Mouse (Mus musculus) forebrain, embryonic 15.5 days (tissue): Measurements from ENCODE around the gene Prepl. TPM values are rescaled to one million over a fixed set of nuclear protein-coding genes. Genes with fewer than 3 reads are reported as not detected.

Experiments
- ATAC-seq: fragments of 200-750 bp; cut with Nextera tagmentation; replicated peaks from 2 replicates; pipeline ENCODE4 v1.8.0; 2017; ENCODE audit warnings: mild to moderate bottlenecking, moderate TSS enrichment, moderate library complexity
- H3K27ac ChIP-seq: fragments of 300-500 bp; sonication (generic); replicated peaks from 2 replicates; pipeline ENCODE4 v1.5.1; 2015; ENCODE audit warnings: mild to moderate bottlenecking, inconsistent platforms
- H3K27me3 ChIP-seq: fragments of 300-500 bp; sonication (generic); 2 replicates; pipeline ENCODE4 v1.6.1; 2015; ENCODE audit warnings: inconsistent platforms
- H3K36me3 ChIP-seq: fragments of 300-500 bp; sonication (generic); 2 replicates; pipeline ENCODE4 v1.6.1; 2015; ENCODE audit warnings: mild to moderate bottlenecking, inconsistent platforms
- H3K4me1 ChIP-seq: fragments of 300-500 bp; sonication (generic); 2 replicates; pipeline ENCODE4 v1.6.1; 2015; ENCODE audit warnings: inconsistent platforms
- H3K4me2 ChIP-seq: fragments of 300-500 bp; sonication (generic); replicated peaks from 2 replicates; pipeline ENCODE4 v1.6.1; 2015; ENCODE audit warnings: mild to moderate bottlenecking, inconsistent platforms
- H3K4me3 ChIP-seq: fragments of 300-500 bp; sonication (generic); 2 replicates; pipeline ENCODE4 v1.5.1; 2015; ENCODE audit warnings: mild to moderate bottlenecking, inconsistent platforms
- H3K9ac ChIP-seq: fragments of 300-500 bp; sonication (generic); replicated peaks from 2 replicates; pipeline ENCODE4 v1.6.1; 2015; ENCODE audit warnings: mild to moderate bottlenecking, inconsistent platforms
- H3K9me3 ChIP-seq: fragments of 300-500 bp; sonication (generic); 2 replicates; pipeline ENCODE4 v1.6.1; 2016; ENCODE audit warnings: inconsistent platforms
- WGBS: fragments of 180-500 bp; shearing (Covaris S2); methylation state at CpG from one replicate; pipeline ENCODE4 v1.1.7; 2015; ENCODE audit warnings: mixed read lengths; 5-methylcytosine and 5-hydroxymethylcytosine counted together
- polyA plus RNA-seq: library from polyadenylated mRNA; unstranded; fragments of >200 nt; fragmentation: Nextera tagmentation; extraction: Ambion mirVana; gene quantifications from 2 replicates; pipeline ENCODE4 v1.2.1, GENCODE M21; 2015

The Prepl gene
- polyA plus RNA-seq, 1 experiment from 2014 or later, result 62.0 TPM

GRCm38 (mm10) chr17:85089011-85089410 is 1.0 kb downstream of the Prepl start:
- Histone ChIP-seq H3K36me3 (no peaks in the 10 kb centered on the region), H3K27me3 (no peaks in the 10 kb centered on the region), H3K9ac (peak overlapping the region; percentile 88), H3K4me3 (peak overlapping the region; percentile 100), H3K27ac (no peak overlapping the region), H3K4me2 (peak overlapping the region; percentile 94), H3K9me3 (no peaks in the 10 kb centered on the region), H3K4me1 (peaks cover 24% of the 10 kb centered on the region)
- 42% methylated on average over 6 of the region's 6 CpGs for WGBS
- no peak for ATAC-seq

- H3K4me3 ChIP-seq, result no peak overlapping the region
- H3K36me3 ChIP-seq, result no peaks in the 10 kb centered on the region
- H3K9ac ChIP-seq, result no peak overlapping the region
- no peak overlapping the region for H3K27ac ChIP-seq
- ATAC-seq, result no peak
- H3K4me1 ChIP-seq, result peaks cover 24% of the 10 kb centered on the region
- no peaks in the 10 kb centered on the region for H3K9me3 ChIP-seq
- 88% methylated on average over 11 of the region's 11 CpGs for WGBS
- no peak overlapping the region for H3K4me2 ChIP-seq
- H3K27me3 ChIP-seq, result no peaks in the 10 kb centered on the region
These were observed 1.6 kb downstream of the Prepl start for GRCm38 (mm10) chr17:85088401-85088800.

- no peak for ATAC-seq
- H3K27me3 ChIP-seq, result no peaks in the 10 kb centered on the region
These were observed 2.5 kb downstream of the Prepl start for GRCm38 (mm10) chr17:85087591-85087990.

DNA sequence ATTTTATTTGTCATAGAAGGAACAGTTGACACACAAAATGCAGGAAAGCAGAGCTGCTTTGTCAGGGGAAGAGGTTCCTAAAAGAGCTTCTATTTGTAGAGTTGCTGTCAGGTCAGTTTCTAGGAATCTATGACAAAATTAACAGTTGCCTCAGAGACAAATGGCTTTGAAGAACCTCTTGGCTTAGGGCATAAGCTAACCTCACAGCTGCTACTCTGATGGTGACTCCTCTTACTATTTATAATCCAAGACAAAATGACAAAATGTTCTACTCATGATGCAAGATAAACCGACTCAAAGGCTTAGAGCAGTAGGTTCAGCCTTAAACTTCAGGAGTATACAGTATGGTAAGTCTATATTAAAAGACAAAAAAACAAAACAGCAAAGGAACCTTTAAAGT is 3.5 kb downstream of the Prepl start:
- Histone ChIP-seq H3K9ac (no peak overlapping the region), H3K36me3 (peaks cover under 1% of the 10 kb centered on the region; the same call in 1 of the 2 replicates), H3K27ac (no peak overlapping the region), H3K4me1 (peaks cover 23% of the 10 kb centered on the region), H3K4me2 (no peak overlapping the region), H3K4me3 (no peak overlapping the region), H3K27me3 (no peaks in the 10 kb centered on the region), H3K9me3 (no peaks in the 10 kb centered on the region)
- no peak for ATAC-seq
- WGBS, result 97% methylated on average over 1 of the region's 1 CpGs

More at GRCm38 (mm10) chr17:85087591-85087990, 2.5 kb downstream of the Prepl start:
- Histone ChIP-seq H3K9ac (no peak overlapping the region), H3K36me3 (no peaks in the 10 kb centered on the region), H3K4me1 (peaks cover 24% of the 10 kb centered on the region), H3K9me3 (no peaks in the 10 kb centered on the region), H3K4me3 (no peak overlapping the region), H3K27ac (no peak overlapping the region), H3K4me2 (no peak overlapping the region)
- 85% methylated on average over 5 of the region's 5 CpGs for WGBS

DNA sequence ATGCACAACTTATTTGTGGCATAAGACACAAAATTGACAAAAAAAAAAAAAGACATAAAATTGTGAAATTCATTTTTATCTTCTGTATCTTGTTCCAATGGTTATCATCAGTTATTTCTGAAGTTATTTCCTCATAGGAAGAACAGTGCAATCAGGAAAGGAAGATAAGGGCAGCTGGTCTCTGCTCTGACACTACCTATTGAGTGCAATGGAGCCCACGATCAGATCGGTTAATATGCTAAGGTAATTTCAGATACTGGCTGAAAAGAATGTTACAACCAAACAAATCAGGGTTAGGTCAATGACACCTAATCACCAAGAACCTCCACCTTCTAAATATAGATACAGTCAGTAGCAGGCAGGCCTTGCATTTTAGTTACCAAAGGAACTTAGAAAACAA is 4.7 kb downstream of the Prepl start:
- Histone ChIP-seq H3K4me3 (no peak overlapping the region), H3K27me3 (no peaks in the 10 kb centered on the region), H3K27ac (no peak overlapping the region), H3K9ac (no peak overlapping the region), H3K9me3 (no peaks in the 10 kb centered on the region), H3K4me2 (no peak overlapping the region), H3K36me3 (peaks cover 10% of the 10 kb centered on the region), H3K4me1 (peaks cover 17% of the 10 kb centered on the region)
- no peak for ATAC-seq
- 94% methylated on average over 2 of the region's 2 CpGs for WGBS

DNA sequence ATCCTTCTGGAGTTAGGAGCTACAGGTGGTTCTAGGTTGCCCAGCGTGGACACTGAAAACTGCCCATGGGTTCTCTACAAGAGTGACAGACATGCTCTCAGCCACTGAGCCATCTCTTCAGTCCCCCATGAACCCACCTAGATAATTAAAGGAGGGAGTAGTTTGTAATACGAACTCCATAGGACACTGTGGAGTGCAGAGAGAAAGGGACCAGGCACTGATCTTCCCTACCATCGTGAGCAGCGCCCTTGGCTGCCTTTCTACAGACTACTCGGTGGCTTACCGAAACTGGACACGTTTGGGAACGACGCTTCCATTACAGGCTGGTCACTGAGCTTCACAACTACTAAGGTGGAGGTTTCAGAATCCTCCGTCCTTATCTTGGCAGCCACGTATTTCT is 9.3 kb downstream of the Prepl start:
- 97% methylated on average over 11 of the region's 11 CpGs for WGBS
- Histone ChIP-seq H3K27me3 (no peaks in the 10 kb centered on the region), H3K9ac (no peak overlapping the region), H3K4me1 (no peaks in the 10 kb centered on the region), H3K27ac (no peak overlapping the region), H3K4me3 (no peak overlapping the region), H3K4me2 (no peak overlapping the region), H3K36me3 (peaks cover 43% of the 10 kb centered on the region), H3K9me3 (no peaks in the 10 kb centered on the region)
- no peak for ATAC-seq

GRCm38 (mm10) chr17:85079276-85079675 is 10.8 kb downstream of the Prepl start:
- peaks cover 48% of the 10 kb centered on the region for H3K36me3 ChIP-seq
- H3K27me3 ChIP-seq, result no peaks in the 10 kb centered on the region
- no peak overlapping the region for H3K27ac ChIP-seq
- H3K4me2 ChIP-seq, result no peak overlapping the region
- H3K4me3 ChIP-seq, result no peak overlapping the region
- 79% methylated on average over 3 of the region's 3 CpGs for WGBS
- H3K9me3 ChIP-seq, result no peaks in the 10 kb centered on the region
- no peak overlapping the region for H3K9ac ChIP-seq
- ATAC-seq, result no peak
- H3K4me1 ChIP-seq, result no peaks in the 10 kb centered on the region

GRCm38 (mm10) chr17:85074083-85074482 is 16.0 kb downstream of the Prepl start:
- ATAC-seq, result no peak

DNA sequence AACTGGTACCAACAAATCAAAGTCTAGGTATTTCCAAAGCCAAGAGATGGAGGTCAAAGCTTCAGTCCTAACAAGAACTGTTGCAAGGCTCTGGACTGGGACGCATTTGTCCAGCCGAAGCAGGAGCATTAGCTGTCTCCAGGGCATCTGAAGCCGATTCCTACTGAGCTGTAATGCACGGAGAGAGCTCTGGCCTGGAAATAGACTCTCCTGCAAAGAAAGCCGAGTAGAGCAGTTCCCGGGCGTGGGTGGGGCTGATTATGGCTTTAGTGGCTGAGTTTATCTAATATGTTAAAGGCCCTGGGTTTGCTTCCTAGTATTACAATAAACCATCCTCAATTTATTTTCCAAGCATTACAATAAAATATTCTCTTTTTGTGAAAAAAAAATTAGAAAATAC is 16.8 kb downstream of the Prepl start:
- peaks cover 10% of the 10 kb centered on the region; the same call in 1 of the 2 replicates for H3K4me1 ChIP-seq
- H3K4me3 ChIP-seq, result no peak overlapping the region
- H3K36me3 ChIP-seq, result peaks cover 52% of the 10 kb centered on the region
- H3K27ac ChIP-seq, result no peak overlapping the region
- no peaks in the 10 kb centered on the region for H3K9me3 ChIP-seq
- H3K27me3 ChIP-seq, result no peaks in the 10 kb centered on the region
- no peak overlapping the region for H3K9ac ChIP-seq
- no peak overlapping the region for H3K4me2 ChIP-seq
- ATAC-seq, result 0 out of 2 replicates have a peak, but pooled peaks have one; percentile 4
- 31% methylated on average over 7 of the region's 7 CpGs for WGBS

More at GRCm38 (mm10) chr17:85074083-85074482, 16.0 kb downstream of the Prepl start:
- Histone ChIP-seq H3K4me1 (peaks cover 10% of the 10 kb centered on the region; the same call in 1 of the 2 replicates), H3K27ac (no peak overlapping the region), H3K36me3 (peaks cover 54% of the 10 kb centered on the region), H3K4me2 (no peak overlapping the region), H3K4me3 (no peak overlapping the region), H3K27me3 (no peaks in the 10 kb centered on the region), H3K9me3 (no peaks in the 10 kb centered on the region), H3K9ac (no peak overlapping the region)
- 90% methylated on average over 4 of the region's 4 CpGs for WGBS

- peaks cover 47% of the 10 kb centered on the region for H3K36me3 ChIP-seq
- peaks cover 10% of the 10 kb centered on the region; the same call in 1 of the 2 replicates for H3K4me1 ChIP-seq
- no peaks in the 10 kb centered on the region for H3K27me3 ChIP-seq
- no peak overlapping the region for H3K9ac ChIP-seq
- ATAC-seq, result 0 out of 2 replicates have a peak, but pooled peaks have one; percentile 32
- H3K4me3 ChIP-seq, result no peak overlapping the region
- H3K4me2 ChIP-seq, result no peak overlapping the region
- H3K27ac ChIP-seq, result 0 out of 2 replicates have a peak overlapping the region, but pooled peaks have one; percentile 20
- H3K9me3 ChIP-seq, result no peaks in the 10 kb centered on the region
- WGBS, result 10% methylated on average over 11 of the region's 11 CpGs
These were observed 17.7 kb downstream of the Prepl start for GRCm38 (mm10) chr17:85072383-85072782.

- no peak overlapping the region for H3K9ac ChIP-seq
- H3K4me2 ChIP-seq, result no peak overlapping the region
- ATAC-seq, result no peak
- H3K4me1 ChIP-seq, result peaks cover 10% of the 10 kb centered on the region; the same call in 1 of the 2 replicates
- no peak overlapping the region for H3K4me3 ChIP-seq
- 86% methylated on average over 8 of the region's 8 CpGs for WGBS
- no peak overlapping the region for H3K27ac ChIP-seq
- peaks cover 42% of the 10 kb centered on the region for H3K36me3 ChIP-seq
- no peaks in the 10 kb centered on the region for H3K9me3 ChIP-seq
- H3K27me3 ChIP-seq, result no peaks in the 10 kb centered on the region
These were observed 18.8 kb downstream of the Prepl start for GRCm38 (mm10) chr17:85071088-85071775.

- ATAC-seq, result no peak
- no peaks in the 10 kb centered on the region for H3K27me3 ChIP-seq
- H3K27ac ChIP-seq, result no peak overlapping the region
- no peak overlapping the region for H3K4me3 ChIP-seq
- H3K9ac ChIP-seq, result no peak overlapping the region
- H3K4me1 ChIP-seq, result peaks cover 10% of the 10 kb centered on the region; the same call in 1 of the 2 replicates
- peaks cover 44% of the 10 kb centered on the region for H3K36me3 ChIP-seq
- no peaks in the 10 kb centered on the region for H3K9me3 ChIP-seq
- 94% methylated on average over 6 of the region's 6 CpGs for WGBS
- no peak overlapping the region for H3K4me2 ChIP-seq
These were observed 19.4 kb downstream of the Prepl start for GRCm38 (mm10) chr17:85070658-85071057.
